Mouse (Mus musculus) limb, embryonic 14.5 days (tissue): ENCODE measurements at regions not wholly inside any gene's neighbourhood (a gene's known extent, or its start where the extent isn't known, plus 50 kb on each side); places are given as distances from the start of the nearest gene placed in this dataset.

ENCODE experiments used
- ATAC-seq: fragments of 200-750 bp; cut with Nextera tagmentation; 2 replicates; pipeline ENCODE4 v1.8.0; 2017; ENCODE audit warnings: low read depth, moderate number of reproducible peaks, moderate TSS enrichment; ENCODE audit not compliant: low FRiP score
- DNase-seq: peaks from one replicate; pipeline ENCODE4 v3.0.0-alpha.2; 2015; ENCODE audit warnings: low spot score
- H3K27ac ChIP-seq: fragments of 300-500 bp; sonication (generic); replicated peaks from 2 replicates; pipeline ENCODE4 v1.5.1; 2014; ENCODE audit warnings: low read depth, mild to moderate bottlenecking, low read length, moderate library complexity, mixed read lengths
- H3K27me3 ChIP-seq: fragments of 300-500 bp; sonication (generic); 2 replicates; pipeline ENCODE4 v1.6.1; 2014; ENCODE audit warnings: low read length, mixed read lengths; ENCODE audit not compliant: control insufficient read depth, insufficient read depth
- H3K36me3 ChIP-seq: fragments of 300-500 bp; sonication (generic); 2 replicates; pipeline ENCODE4 v1.6.1; 2014; ENCODE audit warnings: mild to moderate bottlenecking, low read length, moderate library complexity, mixed read lengths; ENCODE audit not compliant: control insufficient read depth, insufficient read depth
- H3K4me1 ChIP-seq: fragments of 300-500 bp; sonication (generic); 2 replicates; pipeline ENCODE4 v1.6.1; 2014; ENCODE audit warnings: antibody characterized with exemption, low read length, mixed read lengths; ENCODE audit not compliant: control insufficient read depth, insufficient read depth
- H3K4me2 ChIP-seq: fragments of 300-500 bp; sonication (generic); replicated peaks from 2 replicates; pipeline ENCODE4 v1.6.1; 2014; ENCODE audit warnings: low read depth, mild to moderate bottlenecking, low read length, moderate library complexity; ENCODE audit not compliant: severe bottlenecking
- H3K4me3 ChIP-seq: fragments of 300-500 bp; sonication (generic); replicated peaks from 2 replicates; pipeline ENCODE4 v1.5.1; 2014; ENCODE audit warnings: low read length
- H3K9ac ChIP-seq: fragments of 300-500 bp; sonication (generic); 2 replicates; pipeline ENCODE4 v1.6.1; 2014; ENCODE audit warnings: mild to moderate bottlenecking, low read depth, low read length, moderate library complexity; ENCODE audit not compliant: severe bottlenecking
- H3K9me3 ChIP-seq: fragments of 300-500 bp; sonication (generic); 2 replicates; pipeline ENCODE4 v1.6.1; 2016; ENCODE audit warnings: low read length; ENCODE audit not compliant: control insufficient read depth
- POLR2A ChIP-seq: fragments of 200-500 bp; IDR thresholded peaks from 2 replicates; pipeline ENCODE4 v1.8.0; 2012; ENCODE audit warnings: inconsistent platforms, mild to moderate bottlenecking, moderate library complexity, borderline replicate concordance; ENCODE audit not compliant: insufficient read depth, insufficient read length; ENCODE audit errors: extremely low read depth
- WGBS: fragments of 180-500 bp; shearing (Covaris S2); extraction: QIAGEN DNeasy Blood & Tissue Kit; methylation state at CpG from one replicate; pipeline ENCODE4 v1.1.7; 2014; 5-methylcytosine and 5-hydroxymethylcytosine counted together

GRCm38 (mm10) chr12:112415926-112416473 is 73.2 kb upstream of the A530016L24Rik start:
- 74% methylated on average over 18 of the region's 18 CpGs for WGBS
- Histone ChIP-seq H3K9me3 (no peaks in the 10 kb centered on the region), H3K9ac (no peak overlapping the region), H3K27ac (no peak overlapping the region), H3K4me2 (no peak overlapping the region), H3K36me3 (no peaks in the 10 kb centered on the region), H3K4me1 (peaks cover 6% of the 10 kb centered on the region), H3K4me3 (no peak overlapping the region), H3K27me3 (no peaks in the 10 kb centered on the region)
- no peak for TF ChIP-seq POLR2A
- no peak for DNase-seq
- no peak for ATAC-seq

- ATAC-seq (no peak), DNase-seq (no peak)
- Histone ChIP-seq H3K4me3 (no peak overlapping the region), H3K27ac (no peak overlapping the region), H3K9me3 (no peaks in the 10 kb centered on the region), H3K27me3 (no peaks in the 10 kb centered on the region), H3K4me1 (peaks cover 6% of the 10 kb centered on the region), H3K36me3 (no peaks in the 10 kb centered on the region), H3K4me2 (no peak overlapping the region), H3K9ac (no peak overlapping the region)
- no peak for TF ChIP-seq POLR2A
- 82% methylated on average over 13 of the region's 13 CpGs for WGBS
These were observed 72.7 kb upstream of the A530016L24Rik start for GRCm38 (mm10) chr12:112416537-112416936.

- no peak for TF ChIP-seq POLR2A
- no peaks in the 10 kb centered on the region for H3K9me3 ChIP-seq
- no peaks in the 10 kb centered on the region for H3K36me3 ChIP-seq
- no peak overlapping the region for H3K4me3 ChIP-seq
- WGBS, result 64% methylated on average over 12 of the region's 12 CpGs
- H3K4me2 ChIP-seq, result no peak overlapping the region
- no peaks in the 10 kb centered on the region for H3K4me1 ChIP-seq
- no peak overlapping the region for H3K27ac ChIP-seq
- DNase-seq (no peak), ATAC-seq (no peak)
- H3K9ac ChIP-seq, result no peak overlapping the region
- H3K27me3 ChIP-seq, result no peaks in the 10 kb centered on the region
These were observed 70.6 kb upstream of the A530016L24Rik start for GRCm38 (mm10) chr12:112418636-112419035.

GRCm38 (mm10) chr12:112422177-112422576 is 67.1 kb upstream of the A530016L24Rik start:
- no peak for TF ChIP-seq POLR2A
- no peaks in the 10 kb centered on the region for H3K27me3 ChIP-seq
- no peaks in the 10 kb centered on the region for H3K36me3 ChIP-seq
- no peaks in the 10 kb centered on the region for H3K4me1 ChIP-seq
- WGBS, result 84% methylated on average over 9 of the region's 9 CpGs
- H3K27ac ChIP-seq, result no peak overlapping the region
- no peak for DNase-seq
- no peak overlapping the region for H3K4me3 ChIP-seq
- no peak overlapping the region for H3K9ac ChIP-seq
- ATAC-seq, result no peak
- no peak overlapping the region for H3K4me2 ChIP-seq
- no peaks in the 10 kb centered on the region for H3K9me3 ChIP-seq

GRCm38 (mm10) chr12:112424150-112424549 is 65.1 kb upstream of the A530016L24Rik start:
- Histone ChIP-seq H3K9me3 (no peaks in the 10 kb centered on the region), H3K27me3 (no peaks in the 10 kb centered on the region), H3K4me2 (no peak overlapping the region), H3K27ac (no peak overlapping the region), H3K36me3 (no peaks in the 10 kb centered on the region), H3K9ac (no peak overlapping the region), H3K4me1 (no peaks in the 10 kb centered on the region), H3K4me3 (no peak overlapping the region)
- 78% methylated on average over 6 of the region's 6 CpGs for WGBS
- DNase-seq (no peak), ATAC-seq (no peak)
- TF ChIP-seq POLR2A, result no peak

GRCm38 (mm10) chr12:112426681-112427080 is 62.6 kb upstream of the A530016L24Rik start:
- no peak for ATAC-seq
- Histone ChIP-seq H3K9ac (no peak overlapping the region), H3K4me1 (peaks cover 14% of the 10 kb centered on the region), H3K27ac (no peak overlapping the region), H3K36me3 (no peaks in the 10 kb centered on the region), H3K4me2 (no peak overlapping the region), H3K4me3 (no peak overlapping the region), H3K9me3 (no peaks in the 10 kb centered on the region), H3K27me3 (no peaks in the 10 kb centered on the region)
- 78% methylated on average over 9 of the region's 9 CpGs for WGBS
- DNase-seq, result no peak
- TF ChIP-seq POLR2A, result no peak
